Comparison of ENCODE assay signal across 24 mouse cellular contexts in the genomic region with DNA sequence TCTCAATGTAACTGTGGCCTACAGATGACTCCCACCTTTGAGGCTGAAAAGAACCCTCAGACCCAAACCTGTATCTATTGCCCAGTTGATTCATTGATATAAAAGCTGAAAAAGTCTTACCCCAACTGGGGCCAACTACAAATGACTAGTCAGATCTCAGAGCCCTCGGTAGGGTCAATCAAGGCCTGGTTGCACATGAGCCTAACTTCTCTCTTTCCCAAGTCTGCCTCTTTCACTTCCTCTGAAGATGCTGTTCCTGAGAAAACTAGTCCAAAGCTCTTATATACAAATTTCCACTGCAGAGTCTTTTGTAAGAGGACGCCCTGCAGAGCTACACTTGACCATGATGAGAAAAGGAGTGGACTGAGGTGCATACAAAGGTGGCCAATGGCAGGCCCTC. TPM values are rescaled to one million over a fixed set of nuclear protein-coding genes. Genes with fewer than 3 reads are reported as not detected.
DNase-seq lines count a peak whose midpoint lies in the region; ATAC-seq lines count a peak whose summit lies in the region.
"Had no signal": no experiment of that assay in that cellular context is flagged by ENCODE, and none has a peak within 500 bp of the region (broad histone marks: within the 10 kb centered on the region; RNA-seq: fewer than 3 reads in every experiment).

No protein-coding gene starts in this region.

- no peaks in the 10 kb centered on the region for H3K36me3 ChIP-seq in heart, embryonic 10.5 days
- no peaks in the 10 kb centered on the region for H3K36me3 ChIP-seq in macrophage (ENCODE audit: inconsistent target)
- H3K36me3 ChIP-seq: embryonic facial prominence, embryonic 10.5 days; G1E; heart, embryonic 15.5 days had no signal

- no peaks in the 10 kb centered on the region for H3K27me3 ChIP-seq in heart, embryonic 10.5 days (ENCODE audit: insufficient read depth, poor library complexity, severe bottlenecking)
- H3K27me3 ChIP-seq: forebrain, embryonic 13.5 days; heart, embryonic 15.5 days had no signal

- H3K9me3 ChIP-seq in heart, embryonic 10.5 days = no peaks in the 10 kb centered on the region
- H3K9me3 ChIP-seq: embryonic facial prominence, embryonic 10.5 days; forebrain, embryonic 13.5 days; heart, embryonic 15.5 days had no signal

- DNase-seq in heart, adult 11 months = peak; percentile 91
- DNase-seq in heart, embryonic 10.5 days (ENCODE audit: low spot score) = no peak
- peak; percentile 3 for DNase-seq in lung, postnatal 25 days (ENCODE audit: low spot score)
- no peak for DNase-seq in lung, postnatal 14 days
- no peak for DNase-seq in left cerebral cortex, adult 8-10 months (ENCODE audit: low spot score in 2 of 2)
- DNase-seq in adrenal gland, postnatal 25 days = no peak
- DNase-seq: adrenal gland, adult 8-10 months; B cell, adult 2 months; cerebellum, adult 18-20 months; cerebellum, adult 9-11 months; cerebellum, postnatal 36 days; forebrain, postnatal 0 days; gastrocnemius, adult 2 months; gastrocnemius, postnatal 25 days; heart, adult 18-20 months; heart, postnatal 14 days had no signal

- WGBS in heart, embryonic 10.5 days = 85% methylated on average over 2 of the region's 2 CpGs
- 21% methylated on average over 2 of the region's 2 CpGs for WGBS in macrophage (ENCODE audit: missing documents)

- no peak overlapping the region for H3K4me3 ChIP-seq in heart, embryonic 10.5 days
- H3K4me3 ChIP-seq in macrophage (ENCODE audit: inconsistent target) = no peak overlapping the region
- H3K4me3 ChIP-seq: embryonic facial prominence, embryonic 10.5 days; forebrain, embryonic 13.5 days; gastrocnemius, adult 2 months; heart, embryonic 15.5 days had no signal

- H3K4me1 ChIP-seq in heart, embryonic 10.5 days = no peaks in the 10 kb centered on the region
- H3K4me1 ChIP-seq: embryonic facial prominence, embryonic 10.5 days; forebrain, embryonic 13.5 days; heart, embryonic 15.5 days had no signal

- H3K27ac ChIP-seq in heart, embryonic 10.5 days = no peak overlapping the region
- H3K27ac ChIP-seq in macrophage = peak overlapping the region; percentile 92
- H3K27ac ChIP-seq: embryonic facial prominence, embryonic 10.5 days; forebrain, embryonic 13.5 days; gastrocnemius, adult 2 months; heart, embryonic 15.5 days; hindbrain, embryonic 14.5 days had no signal

- ATAC-seq in monocyte, adult 5-6 weeks (replicated peaks; ENCODE audit: insufficient number of reproducible peaks, low FRiP score, low TSS enrichment, poor library complexity, severe bottlenecking) = peak; percentile 60
- ATAC-seq: CD4-positive, CD25-positive, alpha-beta regulatory T cell, adult 4 months; forebrain, embryonic 13.5 days; forebrain, postnatal 0 days had no signal

- no peaks in the 10 kb centered on the region for H3K79me2 ChIP-seq in macrophage (ENCODE audit: inconsistent target)

RNA-seq across cellular contexts. Expression of a gene that starts 27.4 kb away (rescaled TPM):
- 22.8 and 24.1 TPM in 2 replicates for polyA plus RNA-seq in heart, embryonic 10.5 days (2016; fragmentation: Nextera tagmentation; extraction: Ambion mirVana)
- 100 to 1,000 TPM in 21 of 26 experiments, 10 to 100 TPM in 5; 17.7 to 593 (median 129) TPM for total RNA-seq in macrophage (2018; cell fraction: chromatin; rRNA removed)
- 100 to 1,000 TPM; 146 to 629 (median 349) TPM for total RNA-seq in macrophage (2018; cell fraction: cytosol; rRNA removed)
- total RNA-seq in macrophage (2018; cell fraction: nucleus; rRNA removed) = 100 to 1,000 TPM in 22 of 26 experiments, 10 to 100 TPM in 4; 82.9 to 492 (median 175) TPM
- polyA plus RNA-seq in macrophage (2018) = 258 to 1,006 TPM (median 561 TPM) in 3 replicates
- total RNA-seq in monocyte, adult 5-6 weeks (2017) = not detected in 3 replicates
- total RNA-seq in left cerebral cortex, adult 8-10 months (2022) = 10 to 100 TPM in 2 of 4 experiments, 1 to 10 TPM in 2; 6.7 to 14.7 (median 10.1) TPM
- 8.0 and 13.0 TPM in 2 replicates for total RNA-seq in adrenal gland, postnatal 25 days (2021)

Comparison
In these comparisons a context has a peak if more than half of its experiments do, and no peak if none do; other contexts are left out.
1. DNase-seq: peak in heart, adult 11 months (single experiment) and lung, postnatal 25 days (single experiment); none in heart, embryonic 10.5 days (single experiment), lung, postnatal 14 days (single experiment), left cerebral cortex, adult 8-10 months (0 of 2) and adrenal gland, postnatal 25 days (single experiment).